ENCODE assay signal across 10 mouse cellular contexts in the genomic region with DNA sequence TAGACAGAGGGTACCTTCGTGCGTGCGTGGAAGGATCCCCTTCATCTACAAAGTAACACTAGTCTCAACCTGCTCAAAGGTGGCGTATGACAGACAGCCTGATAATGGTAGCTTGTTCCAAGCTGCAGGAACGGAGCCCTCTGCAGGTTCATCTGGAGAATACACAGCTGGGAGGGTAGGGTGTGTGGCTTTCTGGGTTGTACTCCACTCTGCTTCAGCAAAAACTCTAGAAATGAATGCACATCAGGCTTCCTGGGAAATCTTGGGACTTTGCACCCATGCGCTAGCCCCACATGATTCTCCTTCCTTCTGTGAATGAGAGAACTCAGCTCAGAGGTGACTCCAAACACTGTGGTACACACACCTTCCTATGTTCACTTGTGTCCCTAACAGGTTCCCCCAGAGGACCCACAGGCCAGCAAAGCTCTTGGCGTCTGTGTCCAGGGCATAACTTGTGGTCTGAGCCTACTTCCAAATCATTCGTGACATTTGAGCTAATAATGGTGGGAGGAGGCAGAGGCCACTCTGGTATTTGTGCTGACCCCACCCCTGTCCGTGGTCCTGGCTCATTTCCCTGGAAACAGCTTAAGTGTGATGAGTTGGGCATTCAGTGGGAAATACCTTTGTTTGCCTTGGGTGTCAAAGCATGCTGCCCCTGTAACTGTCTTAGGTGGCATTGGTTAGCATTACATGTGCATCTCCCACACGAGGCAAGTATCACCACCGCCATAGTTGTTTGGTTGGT. TPM values are rescaled to one million over a fixed set of nuclear protein-coding genes. Genes with fewer than 3 reads are reported as not detected.
DNase-seq lines count a peak whose midpoint lies in the region; ATAC-seq and TF ChIP-seq lines count a peak whose summit lies in the region.
"Had no signal": no experiment of that assay in that cellular context is flagged by ENCODE, and none has a peak within 500 bp of the region (broad histone marks: within the 10 kb centered on the region; RNA-seq: fewer than 3 reads in every experiment).

No protein-coding gene starts in this region.

- peaks cover 43% of the 10 kb centered on the region for H3K36me3 ChIP-seq in heart, postnatal 0 days (replicated peaks; ENCODE audit: control insufficient read depth, insufficient read depth, low read length)
- H3K36me3 ChIP-seq in heart, embryonic 10.5 days = peaks cover 18% of the 10 kb centered on the region
- peaks cover 9% of the 10 kb centered on the region for H3K36me3 ChIP-seq in limb, embryonic 10.5 days

- no peak overlapping the region for H3K9ac ChIP-seq in heart, postnatal 0 days (replicated peaks; ENCODE audit: low read depth, low read length)
- H3K9ac ChIP-seq: heart, embryonic 15.5 days had no signal

- H3K27me3 ChIP-seq in heart, postnatal 0 days (ENCODE audit: control insufficient read depth, insufficient read depth, low read length) = no peaks in the 10 kb centered on the region
- no peaks in the 10 kb centered on the region for H3K27me3 ChIP-seq in heart, embryonic 10.5 days (ENCODE audit: insufficient read depth, poor library complexity, severe bottlenecking)
- no peaks in the 10 kb centered on the region for H3K27me3 ChIP-seq in limb, embryonic 10.5 days (ENCODE audit: low read depth, poor library complexity, severe bottlenecking)
- H3K27me3 ChIP-seq: heart, embryonic 15.5 days had no signal

- no peaks in the 10 kb centered on the region for H3K4me1 ChIP-seq in heart, postnatal 0 days (ENCODE audit: control insufficient read depth, insufficient read depth)
- H3K4me1 ChIP-seq in heart, embryonic 10.5 days = peaks cover 21% of the 10 kb centered on the region
- peaks cover 11% of the 10 kb centered on the region for H3K4me1 ChIP-seq in limb, embryonic 10.5 days

- WGBS in heart, postnatal 0 days = 67% methylated on average over 11 of the region's 11 CpGs
- WGBS in heart, embryonic 10.5 days = 64% methylated on average over 11 of the region's 11 CpGs
- 72% methylated on average over 11 of the region's 11 CpGs for WGBS in limb, embryonic 10.5 days

- H3K4me3 ChIP-seq in heart, postnatal 0 days (ENCODE audit: low read depth, low read length) = no peak overlapping the region
- no peak overlapping the region for H3K4me3 ChIP-seq in heart, embryonic 10.5 days
- H3K4me3 ChIP-seq in limb, embryonic 10.5 days = no peak overlapping the region
- H3K4me3 ChIP-seq: heart, embryonic 15.5 days had no signal

- H3K4me2 ChIP-seq in heart, postnatal 0 days (ENCODE audit: low read depth, low read length) = no peak overlapping the region
- H3K4me2 ChIP-seq: heart, embryonic 15.5 days had no signal

- no peak for ATAC-seq in heart, postnatal 0 days (ENCODE audit: insufficient read depth, low read depth)

- no peak for DNase-seq in heart, postnatal 0 days (ENCODE audit: low spot score)
- no peak for DNase-seq in heart, embryonic 10.5 days (ENCODE audit: low spot score)
- peak; percentile 43 for DNase-seq in thymus, postnatal 14 days
- no peak for DNase-seq in thymus, adult 18-20 months
- peak; percentile 28 to 39 for DNase-seq in kidney, adult 8-10 months
- no peak for DNase-seq in retina, embryonic 14.5 days (ENCODE audit: low spot score)
- no peak for DNase-seq in limb, embryonic 10.5 days (ENCODE audit: low spot score)
- DNase-seq in gastrocnemius, adult 18-20 months (ENCODE audit: low spot score) = no peak
- DNase-seq: layer of hippocampus, adult 9-11 months had no signal

- no peaks in the 10 kb centered on the region for H3K9me3 ChIP-seq in heart, postnatal 0 days (replicated peaks; ENCODE audit: control insufficient read depth, low read length)
- no peaks in the 10 kb centered on the region for H3K9me3 ChIP-seq in heart, embryonic 10.5 days
- H3K9me3 ChIP-seq in limb, embryonic 10.5 days (replicated peaks) = no peaks in the 10 kb centered on the region
- H3K9me3 ChIP-seq: heart, embryonic 15.5 days had no signal

- no peak overlapping the region for H3K27ac ChIP-seq in heart, postnatal 0 days (ENCODE audit: low read depth)
- H3K27ac ChIP-seq in heart, embryonic 10.5 days = no peak overlapping the region
- H3K27ac ChIP-seq in limb, embryonic 10.5 days = no peak overlapping the region
- H3K27ac ChIP-seq: heart, embryonic 15.5 days had no signal

- TF ChIP-seq CTCF in heart, postnatal 0 days (IDR thresholded peaks at IDR 0.05; ENCODE audit: low read depth) = peak; percentile 25

- no peak for TF ChIP-seq EP300 in heart, postnatal 0 days (IDR thresholded peaks at IDR 0.05; ENCODE audit: low read depth)

RNA-seq across cellular contexts. Expression of a gene that starts 14.5 kb away (rescaled TPM):
- 13.7 and 31.1 TPM in 2 replicates for total RNA-seq in heart, postnatal 0 days (2014; rRNA removed; ENCODE audit: low replicate concordance)
- 6.6 and 8.5 TPM in 2 replicates for polyA plus RNA-seq in heart, postnatal 0 days (2015; fragmentation: Nextera tagmentation; extraction: Ambion mirVana)
- 5.3 and 6.7 TPM in 2 replicates for polyA plus RNA-seq in heart, embryonic 10.5 days (2016; fragmentation: Nextera tagmentation; extraction: Ambion mirVana)
- 2.8 and 4.2 TPM in 2 replicates for polyA plus RNA-seq in limb, embryonic 10.5 days (2016; fragmentation: Nextera tagmentation; extraction: Ambion mirVana)
- total RNA-seq in gastrocnemius, adult 18-20 months (2021) = 10 to 100 TPM in 1 of 2 experiments, 1 to 10 TPM in 1; 6.3 to 15.4 TPM

RNA-seq across cellular contexts. Expression of a gene that starts 47.0 kb away (rescaled TPM):
- total RNA-seq in heart, postnatal 0 days (2014; rRNA removed; ENCODE audit: low replicate concordance) = 46.3 and 57.4 TPM in 2 replicates
- 26.5 and 29.7 TPM in 2 replicates for polyA plus RNA-seq in heart, postnatal 0 days (2015; fragmentation: Nextera tagmentation; extraction: Ambion mirVana)
- polyA plus RNA-seq in heart, embryonic 10.5 days (2016; fragmentation: Nextera tagmentation; extraction: Ambion mirVana) = 46.7 and 52.1 TPM in 2 replicates
- polyA plus RNA-seq in limb, embryonic 10.5 days (2016; fragmentation: Nextera tagmentation; extraction: Ambion mirVana) = 50.3 and 53.4 TPM in 2 replicates
- 10 to 100 TPM; 31.9 to 40.6 TPM for total RNA-seq in gastrocnemius, adult 18-20 months (2021)

RNA-seq across cellular contexts. Expression of a gene that starts 47.5 kb away (rescaled TPM):
- total RNA-seq in heart, postnatal 0 days (2014; rRNA removed; ENCODE audit: low replicate concordance) = 5.7 and 12.9 TPM in 2 replicates
- 3.6 and 4.3 TPM in 2 replicates for polyA plus RNA-seq in heart, postnatal 0 days (2015; fragmentation: Nextera tagmentation; extraction: Ambion mirVana)
- polyA plus RNA-seq in heart, embryonic 10.5 days (2016; fragmentation: Nextera tagmentation; extraction: Ambion mirVana) = 1.6 and 2.3 TPM in 2 replicates
- 0.45 and 1.0 TPM in 2 replicates for polyA plus RNA-seq in limb, embryonic 10.5 days (2016; fragmentation: Nextera tagmentation; extraction: Ambion mirVana)
- total RNA-seq in gastrocnemius, adult 18-20 months (2021) = under 1 TPM; 0.30 to 0.66 TPM

RNA-seq across cellular contexts. Expression of a gene that starts 50.1 kb away (rescaled TPM):
- total RNA-seq in heart, postnatal 0 days (2014; rRNA removed; ENCODE audit: low replicate concordance) = not detected in 2 replicates
- 0.14 and 0.20 TPM in 2 replicates for polyA plus RNA-seq in heart, postnatal 0 days (2015; fragmentation: Nextera tagmentation; extraction: Ambion mirVana)
- polyA plus RNA-seq in heart, embryonic 10.5 days (2016; fragmentation: Nextera tagmentation; extraction: Ambion mirVana) = 0.74 and 1.3 TPM in 2 replicates
- polyA plus RNA-seq in limb, embryonic 10.5 days (2016; fragmentation: Nextera tagmentation; extraction: Ambion mirVana) = 1.1 and 1.7 TPM in 2 replicates
- total RNA-seq in gastrocnemius, adult 18-20 months (2021) = not detected

Comparison
In these comparisons a context has a peak if more than half of its experiments do, and no peak if none do; other contexts are left out.
1. DNase-seq: peak in thymus, postnatal 14 days (single experiment) and kidney, adult 8-10 months (2 of 2); none in heart, postnatal 0 days (single experiment), heart, embryonic 10.5 days (single experiment), thymus, adult 18-20 months (0 of 2), retina, embryonic 14.5 days (single experiment), limb, embryonic 10.5 days (single experiment) and gastrocnemius, adult 18-20 months (single experiment).